Mouse (Mus musculus) frontal cortex, postnatal 36 days (tissue): ENCODE data around the gene Vmn1r218.
"Not testable (repeated sequence)": the region's sequence is repeated elsewhere in the genome, so short reads cannot be mapped to it uniquely, and the experiment has no call there.

Source experiments
- DNase-seq, 2 experiments: peaks; one replicate each; pipeline ENCODE4 v3.0.0; 2022; ENCODE audit warnings: low spot score in 2 of 2

Vmn1r218 gene

DNA sequence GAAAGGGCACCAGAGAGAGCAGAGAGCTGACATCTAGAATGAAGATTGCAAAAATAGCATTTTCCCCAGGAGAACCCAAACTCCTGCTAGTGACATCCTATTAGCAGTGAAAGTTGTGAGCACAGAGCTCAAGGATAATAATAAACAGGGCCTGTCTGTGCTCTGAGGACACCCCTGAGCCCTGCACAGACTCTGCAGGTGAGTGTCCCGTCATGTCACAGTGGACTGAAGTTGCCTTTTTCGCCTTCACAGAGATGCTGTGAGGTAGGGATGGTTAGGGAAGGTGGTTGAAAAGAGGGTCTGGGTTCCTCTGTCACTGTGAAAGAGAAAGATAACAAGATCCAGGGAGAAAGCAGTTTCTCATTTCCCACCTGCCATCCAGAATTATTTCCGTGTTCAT is at the start of gene Vmn1r218:
TSS of gene Vmn1r218 (plus strand) at position 57 of the 400 bp plus-strand sequence.
- DNase-seq, result no peak

DNA sequence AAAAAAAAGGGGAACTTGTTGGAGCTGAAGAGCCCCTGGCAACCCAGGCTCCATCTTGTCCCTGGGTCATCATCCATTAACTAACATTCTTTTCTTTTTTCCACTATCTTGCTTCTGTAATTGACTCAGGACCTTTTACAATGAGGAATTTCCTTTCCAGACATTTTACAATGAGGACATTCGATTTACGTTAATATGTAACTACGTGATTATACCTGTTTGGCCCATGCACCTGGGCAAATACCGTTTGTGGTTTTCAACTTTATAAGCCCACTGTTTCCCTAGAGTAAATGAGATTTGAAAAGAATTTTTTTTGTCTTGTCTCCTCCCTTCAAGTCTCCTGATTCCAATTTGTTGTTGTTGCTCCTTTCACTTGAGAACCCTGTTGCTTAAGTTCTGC is 38.6 kb upstream of the Vmn1r218 start:
- no peak for DNase-seq

DNA sequence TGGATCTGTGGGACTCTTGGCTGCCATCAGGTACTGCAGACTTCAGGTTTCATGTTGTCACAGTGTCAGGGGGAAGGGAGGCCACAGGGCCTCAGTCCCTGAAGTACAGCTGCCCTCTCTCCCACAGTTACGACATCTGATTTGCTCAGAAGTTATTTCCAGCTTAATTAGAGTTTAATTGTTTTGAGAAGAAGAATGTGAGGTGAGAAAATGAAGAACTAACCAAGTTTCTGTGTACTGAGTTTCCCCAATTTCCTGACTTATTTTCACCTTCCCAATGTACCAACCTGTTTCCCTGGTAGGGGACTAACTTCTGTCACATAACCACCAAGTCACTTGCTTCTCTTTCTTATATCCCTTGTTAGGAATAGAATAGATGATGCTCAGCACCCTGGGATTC is 14.8 kb upstream of the Vmn1r218 start, which contains the start of gene Vmn1r217:
TSS of gene Vmn1r217 (minus strand) at position 101 of the 400 bp plus-strand sequence.
- not testable (repeated sequence) for DNase-seq

DNA sequence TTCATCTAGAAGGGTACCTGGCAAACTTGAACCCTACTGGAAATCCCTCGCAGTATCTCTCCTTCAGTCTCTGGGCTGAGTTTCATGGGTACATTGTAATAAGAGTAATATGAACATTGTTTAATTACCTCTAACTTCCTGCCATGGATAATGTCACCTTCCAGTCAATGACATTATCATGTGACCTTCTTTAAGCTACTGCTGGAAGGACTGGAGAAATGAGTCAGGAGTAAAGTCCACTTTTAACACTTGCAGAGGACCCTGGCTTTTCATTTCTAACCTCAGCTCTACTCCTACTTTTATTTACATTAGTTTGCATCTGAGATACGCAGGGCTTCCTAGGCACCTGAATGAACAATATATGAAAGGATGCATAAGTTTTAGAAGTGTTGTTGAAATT is 12.3 kb upstream of the Vmn1r218 start:
- DNase-seq, result no peak

DNA sequence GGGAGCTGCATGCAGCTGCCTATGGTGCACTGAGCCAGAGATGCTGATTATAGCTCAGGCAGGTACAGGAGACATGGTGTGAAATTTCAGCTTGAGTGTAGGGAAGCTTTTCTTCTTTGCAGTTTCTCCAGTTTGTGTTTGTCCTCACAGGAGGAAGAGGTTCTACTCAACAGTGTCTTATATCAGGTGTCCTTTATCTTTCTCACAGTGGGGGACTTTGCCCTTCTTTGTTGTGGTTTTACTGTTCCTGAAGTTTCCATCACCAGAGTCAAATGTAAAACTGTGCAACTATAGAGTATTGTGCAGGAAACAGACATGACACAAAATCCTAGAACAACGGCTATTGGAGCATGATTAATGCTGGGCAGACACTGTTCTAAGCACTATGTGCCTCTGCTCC is 546 bp downstream of the Vmn1r218 start:
- DNase-seq, result no peak

DNA sequence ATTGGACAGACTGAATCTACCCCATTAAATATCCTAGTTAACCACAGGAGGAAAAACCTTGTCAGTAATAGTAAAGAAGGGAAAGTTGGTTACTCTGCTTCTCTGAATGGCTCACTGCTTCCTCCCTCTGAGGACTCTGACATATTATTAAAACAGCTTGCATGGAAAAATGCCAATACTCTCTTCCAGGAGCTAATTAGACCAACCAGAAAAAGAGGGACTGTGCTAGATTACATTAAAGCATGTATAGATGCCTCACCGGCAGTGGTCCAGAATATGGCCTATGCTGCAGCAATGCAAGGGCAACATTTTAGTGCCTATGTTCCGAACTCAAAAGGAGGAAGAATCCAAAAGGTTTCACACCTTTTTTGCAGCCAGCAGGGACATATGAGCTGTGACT is 5.9 kb downstream of the Vmn1r218 start:
- DNase-seq, result no peak

DNA sequence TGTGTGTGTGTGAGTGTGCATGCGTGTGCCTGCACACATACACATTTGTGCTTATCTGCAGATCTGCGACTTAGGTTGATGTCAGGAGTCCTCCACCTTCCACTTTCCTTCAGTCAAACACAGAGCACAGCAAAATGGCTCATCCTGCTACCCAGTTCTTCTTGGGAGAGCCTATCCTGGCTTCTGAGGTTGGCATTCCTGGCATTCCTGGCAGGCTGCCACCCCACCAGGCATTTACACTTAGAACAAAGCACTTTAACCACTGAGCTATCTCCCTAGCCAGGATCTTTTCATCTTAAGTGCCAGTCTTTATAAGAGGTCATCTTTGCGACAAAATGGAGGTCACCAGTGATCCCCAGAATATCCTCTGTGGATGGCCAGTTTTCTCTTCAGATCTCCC is 24.9 kb downstream of the Vmn1r218 start:
- DNase-seq, result no peak

DNA sequence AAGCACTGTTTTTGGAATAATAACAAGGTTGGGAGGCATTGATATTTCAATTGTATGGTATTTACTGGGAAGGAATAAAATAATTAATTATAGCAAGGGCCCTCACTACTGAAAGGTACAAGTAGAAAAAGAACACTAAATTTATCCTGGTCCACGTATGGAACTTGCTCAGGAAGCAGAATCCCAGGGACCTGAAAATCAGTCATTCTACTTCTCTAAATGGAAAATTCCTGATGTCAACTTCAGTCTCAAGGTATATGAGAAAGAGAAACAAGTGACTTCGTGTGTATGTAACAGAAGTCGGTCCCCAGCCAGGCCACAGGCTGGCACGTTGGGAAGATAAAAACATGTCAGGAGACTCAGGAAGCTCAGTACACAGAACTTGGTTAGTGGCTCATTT is 26.1 kb downstream of the Vmn1r218 start, which contains the start of gene Vmn1r219:
TSS of gene Vmn1r219 (plus strand) at position 301 of the 400 bp plus-strand sequence.
- DNase-seq, result no peak

DNA sequence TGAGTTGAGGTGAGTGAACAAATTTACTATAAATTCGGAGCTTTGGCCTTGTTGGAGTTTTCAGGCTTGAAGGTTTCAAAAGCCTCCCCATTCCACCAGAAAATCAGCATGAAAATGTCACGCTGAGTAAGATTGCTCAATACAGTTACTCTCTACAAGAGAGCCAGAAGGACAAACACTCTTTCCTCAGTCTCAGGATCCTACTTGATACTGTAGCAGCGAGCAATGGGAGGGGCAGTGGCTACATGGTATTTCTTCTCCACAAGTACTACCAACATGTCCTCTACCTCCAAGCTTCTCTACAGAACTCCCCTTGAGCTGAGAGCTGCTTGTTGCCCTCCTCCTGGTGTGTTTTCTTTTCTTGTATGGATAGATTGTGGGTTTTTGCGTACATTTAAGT is 33.5 kb downstream of the Vmn1r218 start:
- not testable (repeated sequence) for DNase-seq

DNA sequence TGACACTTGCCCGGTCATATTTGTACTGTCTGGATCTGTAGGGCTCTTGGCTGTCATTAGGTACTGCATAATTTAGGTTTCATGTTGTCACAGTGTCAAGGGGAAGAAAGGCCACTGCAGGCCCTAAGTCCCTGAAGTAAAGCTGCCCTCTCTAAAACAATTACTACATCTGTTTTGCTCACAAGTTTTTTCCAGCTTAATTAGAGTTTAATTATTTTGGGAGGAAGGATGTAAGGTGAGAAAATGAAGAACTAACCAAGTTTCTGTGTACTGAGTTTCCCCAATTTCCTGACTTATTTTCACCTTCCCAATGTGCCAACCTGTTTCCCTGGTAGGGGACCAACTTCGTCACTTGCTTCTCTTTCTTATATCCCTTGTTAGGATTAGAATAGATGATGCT is 54.9 kb downstream of the Vmn1r218 start, which contains the start of gene Vmn1r220:
TSS of gene Vmn1r220 (minus strand) at position 101 of the 400 bp plus-strand sequence.
- DNase-seq, result no peak
